Mouse (Mus musculus) thymus, postnatal 25 days (tissue): ENCODE measurements around the gene Olfr559.

Experiments
- DNase-seq: peaks from one replicate; pipeline ENCODE4 v3.0.0; 2022

Gene Olfr559

DNA sequence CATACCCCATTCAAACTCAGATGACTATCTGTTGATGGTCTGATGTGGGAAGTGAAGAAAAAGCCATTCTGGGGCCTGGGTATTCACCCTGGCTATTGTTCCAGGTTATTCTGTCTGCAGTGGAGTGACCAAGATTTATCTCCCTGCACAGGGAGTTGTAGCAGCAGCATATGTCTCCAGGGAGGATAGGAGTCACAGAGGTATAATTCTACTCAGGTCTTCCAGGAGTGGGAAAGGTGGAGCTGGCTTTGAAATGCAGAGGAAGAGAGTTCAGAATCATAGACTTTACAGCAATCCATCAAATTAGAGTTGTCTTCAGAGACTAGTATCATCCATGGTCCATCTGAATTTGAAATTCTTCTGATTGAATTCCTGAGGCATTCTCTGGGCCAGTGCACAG, at the start of gene Olfr559:
TSS of gene Olfr559 (minus strand) at position 101 of the 400 bp plus-strand sequence.
- no peak for DNase-seq

- DNase-seq = no peak
Measured at GRCm38 (mm10) chr7:102770921-102771320, 43.6 kb upstream of the Olfr559 start, which contains the start of gene Olfr561. TSS of gene Olfr561 (plus strand) at chr7:102771221.

GRCm38 (mm10) chr7:102759266-102759665, 32.0 kb upstream of the Olfr559 start, which contains the start of the genes Olfr560 and Olfr78:
TSS of gene Olfr560 (minus strand) at chr7:102759366.
TSS of gene Olfr78 (minus strand) at chr7:102759471.
- DNase-seq = no peak

DNA sequence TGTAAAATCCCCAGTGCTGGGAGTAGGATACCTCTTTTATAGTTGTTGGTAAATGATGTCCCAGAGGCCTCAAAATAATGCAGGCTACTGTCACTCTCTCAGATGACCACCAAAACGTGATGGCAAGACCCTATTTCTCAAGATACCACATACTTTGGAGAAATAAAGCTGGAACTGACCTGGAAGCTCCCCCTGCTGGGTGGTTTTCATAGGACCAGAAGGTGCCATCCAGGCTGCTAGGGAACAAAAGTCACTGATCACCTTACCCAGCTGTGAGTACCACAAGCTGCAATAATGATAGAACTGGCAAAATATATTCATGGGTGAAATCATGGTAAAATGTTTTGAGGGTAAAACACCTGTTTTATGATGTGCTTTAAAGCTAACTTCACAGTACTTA, 24.8 kb upstream of the Olfr559 start:
- no peak for DNase-seq

- no peak for DNase-seq
Measured at GRCm38 (mm10) chr7:102737705-102738104, 10.4 kb upstream of the Olfr559 start.

DNA sequence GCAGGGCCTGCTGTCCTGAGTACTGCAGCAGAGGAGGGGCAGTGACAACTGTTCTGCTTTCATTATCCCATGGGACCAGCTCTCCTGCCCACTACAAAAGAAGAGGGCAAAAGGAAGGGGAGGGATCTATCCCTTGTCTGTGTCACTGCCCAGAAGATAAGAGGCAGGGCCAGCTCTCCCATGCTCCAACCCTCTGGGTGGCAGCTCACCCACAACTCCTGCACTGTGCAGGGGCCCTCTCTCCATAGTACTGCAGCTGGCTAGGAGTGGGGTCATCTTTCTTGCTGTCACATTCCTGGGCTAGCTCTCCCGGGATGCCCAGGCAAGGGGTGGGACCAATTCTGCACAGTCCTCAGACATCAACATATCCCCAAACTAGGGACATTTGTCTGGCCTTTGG, 6.5 kb upstream of the Olfr559 start:
- no peak for DNase-seq

- no peak for DNase-seq
Measured at GRCm38 (mm10) chr7:102718970-102719369, 8.3 kb downstream of the Olfr559 start, which contains the start of gene Olfr33. TSS of gene Olfr33 (minus strand) at chr7:102719070.

DNA sequence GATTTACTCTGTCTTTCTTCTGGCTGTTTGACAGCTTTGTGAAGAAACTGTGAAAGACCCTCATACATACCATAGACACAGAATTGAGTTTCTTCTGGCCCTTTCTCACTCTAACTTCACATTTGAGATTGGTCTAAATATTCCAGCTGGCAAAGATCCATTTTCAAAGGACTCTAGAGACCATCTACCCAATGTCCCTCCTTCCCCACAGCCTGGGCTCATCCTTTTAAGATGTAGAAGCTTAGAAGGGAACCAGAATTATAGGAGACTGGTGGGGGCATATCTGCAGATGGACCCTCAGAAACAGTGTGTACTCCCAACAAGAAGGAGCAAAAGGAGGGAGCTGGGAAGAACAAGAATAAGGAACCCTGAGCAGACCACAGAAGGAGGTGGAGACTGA, 25.4 kb downstream of the Olfr559 start, which contains the start of gene Olfr558:
TSS of gene Olfr558 (plus strand) at position 301 of the 400 bp plus-strand sequence.
- no peak for DNase-seq

- DNase-seq = no peak
Measured at GRCm38 (mm10) chr7:102698461-102698860, 28.8 kb downstream of the Olfr559 start.

DNA sequence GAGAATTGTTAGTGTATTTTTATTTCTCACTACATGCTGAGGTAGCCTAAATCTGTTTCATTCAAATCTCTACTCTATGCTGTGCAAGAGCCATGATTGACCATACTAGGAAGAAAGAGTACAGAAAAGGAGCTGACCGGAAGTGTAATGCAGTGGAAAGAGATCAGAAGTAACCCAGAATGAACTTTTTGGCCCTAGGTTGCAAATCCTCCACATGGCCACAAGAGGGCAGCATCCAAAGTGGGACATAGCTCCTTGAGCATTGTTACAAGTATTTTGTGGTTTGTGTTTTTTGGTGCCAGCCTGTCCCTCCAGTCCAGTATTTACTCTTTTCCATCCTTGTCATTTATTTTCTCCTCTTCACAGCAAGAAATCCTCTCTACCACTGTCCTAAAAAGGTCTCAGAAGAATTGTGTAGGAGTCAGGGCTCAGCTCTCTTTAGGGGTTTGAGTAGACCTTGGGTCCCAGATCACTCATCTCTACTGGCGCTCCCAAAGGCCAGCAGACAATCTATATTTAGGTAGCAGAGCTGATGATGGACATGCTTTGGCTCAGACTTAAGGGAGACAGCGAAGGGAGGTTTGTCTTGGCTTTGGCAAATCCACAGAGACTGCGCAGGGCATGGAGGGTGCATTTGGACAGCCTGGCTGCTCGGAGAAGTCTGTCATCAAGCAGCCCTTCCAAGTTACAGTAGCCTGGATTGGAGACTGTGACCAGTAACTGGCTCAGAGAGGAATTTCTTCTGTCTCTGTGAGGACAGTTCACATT, 31.7 kb downstream of the Olfr559 start, which contains the start of gene Olfr557:
TSS of gene Olfr557 (plus strand) at position 553 of the 768 bp plus-strand sequence.
- peak; percentile 23 for DNase-seq

GRCm38 (mm10) chr7:102686944-102687501, 40.3 kb downstream of the Olfr559 start, which contains the start of gene Trim68:
TSS of gene Trim68 (minus strand) at chr7:102687327.
- DNase-seq = peak; percentile 94

- DNase-seq = no peak
Measured at GRCm38 (mm10) chr7:102681916-102682315, 45.4 kb downstream of the Olfr559 start.

DNA sequence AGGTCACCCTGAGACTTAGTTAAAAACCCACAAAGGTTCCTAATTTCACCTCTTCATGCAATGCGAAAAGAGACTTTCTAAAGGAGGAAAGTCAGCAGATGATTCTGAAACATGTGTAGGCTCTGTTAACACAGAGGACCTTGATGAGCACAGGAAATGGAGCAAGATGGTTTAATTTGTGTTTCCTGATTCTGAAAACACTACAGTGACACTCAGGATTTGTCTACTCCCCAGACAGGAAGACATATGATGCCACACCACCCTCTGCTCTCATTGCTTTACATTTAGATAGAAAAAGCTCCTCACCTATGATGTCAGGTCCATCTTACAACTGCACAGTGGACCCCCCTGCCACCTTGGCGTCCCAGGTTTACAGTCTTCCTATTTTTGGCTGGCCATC, 51.1 kb downstream of the Olfr559 start:
- DNase-seq = no peak
